Mouse (Mus musculus): ENCODE data around the gene Rere.

- TF ChIP-seq CTCF (IDR thresholded peaks at IDR 0.05; ENCODE audit: low read depth), result no peak
- no peak for TF ChIP-seq EP300 (optimal IDR thresholded peaks at IDR 0.05)
These were observed 160.5 kb downstream of the Rere start for GRCm38 (mm10) chr4:150441931-150442330.
